Mouse (Mus musculus) lung, embryonic 16.5 days (tissue): ENCODE results near the gene Rpl7l1. TPM values are rescaled to one million over a fixed set of nuclear protein-coding genes. Genes with fewer than 3 reads are reported as not detected.

Experiments
- ATAC-seq: fragments of 200-750 bp; cut with Nextera tagmentation; 2 replicates; pipeline ENCODE4 v1.8.0; 2017; ENCODE audit warnings: low read depth, mild to moderate bottlenecking, moderate library complexity
- H3K27ac ChIP-seq: fragments of 300-500 bp; sonication (generic); 2 replicates; pipeline ENCODE4 v1.5.1; 2014; ENCODE audit warnings: mild to moderate bottlenecking, control low read depth, low read length
- H3K27me3 ChIP-seq: fragments of 300-500 bp; sonication (generic); 2 replicates; pipeline ENCODE4 v1.6.1; 2014; ENCODE audit warnings: low read depth, low read length, mixed read lengths; ENCODE audit not compliant: control insufficient read depth, insufficient read depth
- H3K36me3 ChIP-seq: fragments of 300-500 bp; sonication (generic); 2 replicates; pipeline ENCODE4 v1.6.1; 2014; ENCODE audit warnings: low read length; ENCODE audit not compliant: control insufficient read depth, insufficient read depth
- H3K4me1 ChIP-seq: fragments of 300-500 bp; sonication (generic); replicated peaks from 2 replicates; pipeline ENCODE4 v1.6.1; 2014; ENCODE audit warnings: low read length, mixed read lengths; ENCODE audit not compliant: control insufficient read depth, insufficient read depth
- H3K4me2 ChIP-seq: fragments of 300-500 bp; sonication (generic); 2 replicates; pipeline ENCODE4 v1.6.1; 2014; ENCODE audit warnings: low read depth, low read length, control low read depth
- H3K4me3 ChIP-seq: fragments of 300-500 bp; sonication (generic); 2 replicates; pipeline ENCODE4 v1.5.1; 2014; ENCODE audit warnings: mild to moderate bottlenecking, low read length, control low read depth
- H3K9ac ChIP-seq: fragments of 300-500 bp; sonication (generic); 2 replicates; pipeline ENCODE4 v1.6.1; 2014; ENCODE audit warnings: low read length, control low read depth
- H3K9me3 ChIP-seq: fragments of 300-500 bp; sonication (generic); 2 replicates; pipeline ENCODE4 v1.6.1; 2016; ENCODE audit warnings: low read length; ENCODE audit not compliant: control insufficient read depth
- WGBS: fragments of 180-500 bp; shearing (Covaris S2); extraction: QIAGEN DNeasy Blood & Tissue Kit; methylation state at CpG from one replicate; pipeline ENCODE4 v1.1.7; 2014; 5-methylcytosine and 5-hydroxymethylcytosine counted together
- polyA plus RNA-seq: library from polyadenylated mRNA; unstranded; fragments of >200 nt; fragmentation: Nextera tagmentation; extraction: Ambion mirVana; gene quantifications from 2 replicates; pipeline ENCODE4 v1.2.1, GENCODE M21; 2015

Rpl7l1 gene
- 141 and 154 TPM in 2 replicates for polyA plus RNA-seq

GRCm38 (mm10) chr17:46782341-46783221 lies at the start of gene Rpl7l1:
TSS of gene Rpl7l1 (minus strand) at chr17:46782672.
- peak within 1 kb of the TSS; percentile 89 for H3K27ac ChIP-seq
- H3K9me3 ChIP-seq: no peaks in the 10 kb centered on the region
- peak within 1 kb of the TSS; percentile 74 for H3K4me2 ChIP-seq
- H3K9ac ChIP-seq: peak within 1 kb of the TSS; percentile 82
- under 1% methylated on average over 44 of the region's 44 CpGs for WGBS
- ATAC-seq: peak; percentile 97
- no peaks in the 10 kb centered on the region for H3K27me3 ChIP-seq
- peak within 1 kb of the TSS; percentile 77 for H3K4me3 ChIP-seq
- peaks cover 6% of the 10 kb centered on the region for H3K4me1 ChIP-seq
- peaks cover 30% of the 10 kb centered on the region for H3K36me3 ChIP-seq

GRCm38 (mm10) chr17:46829856-46830535 lies 47.5 kb upstream of the Rpl7l1 start:
- Histone ChIP-seq H3K9me3 (no peaks in the 10 kb centered on the region), H3K4me1 (peaks cover 3% of the 10 kb centered on the region; the same call in 1 of the 2 replicates), H3K4me3 (no peak overlapping the region), H3K36me3 (peaks cover 6% of the 10 kb centered on the region), H3K4me2 (no peak overlapping the region), H3K27me3 (no peaks in the 10 kb centered on the region), H3K9ac (no peak overlapping the region), H3K27ac (no peak overlapping the region)
- no peak for ATAC-seq
- WGBS: 88% methylated on average over 11 of the region's 11 CpGs

- Histone ChIP-seq H3K27me3 (no peaks in the 10 kb centered on the region), H3K4me3 (no peak overlapping the region), H3K9me3 (no peaks in the 10 kb centered on the region), H3K4me2 (no peak overlapping the region), H3K4me1 (peaks cover 3% of the 10 kb centered on the region; the same call in 1 of the 2 replicates), H3K27ac (no peak overlapping the region), H3K36me3 (peaks cover 16% of the 10 kb centered on the region), H3K9ac (no peak overlapping the region)
- no peak for ATAC-seq
- WGBS: 80% methylated on average over 3 of the region's 3 CpGs
These were observed 46.5 kb upstream of the Rpl7l1 start for GRCm38 (mm10) chr17:46828935-46829334.

DNA sequence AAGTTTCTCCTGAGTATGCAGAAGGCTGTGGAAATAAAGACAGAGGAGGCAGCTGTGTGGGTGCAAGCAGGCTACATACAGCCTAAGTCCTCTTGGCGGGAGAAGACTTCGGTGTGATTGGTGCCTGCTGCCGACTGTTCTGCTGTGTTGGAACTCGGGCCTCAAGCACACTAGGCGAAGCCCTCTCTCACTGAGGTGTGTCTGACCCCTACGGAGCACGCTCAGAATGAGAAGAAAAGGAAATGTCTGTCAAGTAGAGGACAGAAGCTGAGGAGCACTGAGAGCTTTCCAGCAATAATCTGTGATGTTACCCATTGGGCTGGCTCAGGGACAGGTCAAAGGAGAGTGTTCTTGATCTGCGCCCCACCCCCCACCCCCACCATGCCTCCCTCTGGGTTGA lies 40.6 kb upstream of the Rpl7l1 start:
- Histone ChIP-seq H3K27ac (no peak overlapping the region), H3K9me3 (no peaks in the 10 kb centered on the region), H3K9ac (no peak overlapping the region), H3K36me3 (peaks cover 25% of the 10 kb centered on the region), H3K4me1 (no peaks in the 10 kb centered on the region), H3K27me3 (no peaks in the 10 kb centered on the region), H3K4me2 (no peak overlapping the region), H3K4me3 (no peak overlapping the region)
- ATAC-seq: no peak
- 93% methylated on average over 8 of the region's 8 CpGs for WGBS

DNA sequence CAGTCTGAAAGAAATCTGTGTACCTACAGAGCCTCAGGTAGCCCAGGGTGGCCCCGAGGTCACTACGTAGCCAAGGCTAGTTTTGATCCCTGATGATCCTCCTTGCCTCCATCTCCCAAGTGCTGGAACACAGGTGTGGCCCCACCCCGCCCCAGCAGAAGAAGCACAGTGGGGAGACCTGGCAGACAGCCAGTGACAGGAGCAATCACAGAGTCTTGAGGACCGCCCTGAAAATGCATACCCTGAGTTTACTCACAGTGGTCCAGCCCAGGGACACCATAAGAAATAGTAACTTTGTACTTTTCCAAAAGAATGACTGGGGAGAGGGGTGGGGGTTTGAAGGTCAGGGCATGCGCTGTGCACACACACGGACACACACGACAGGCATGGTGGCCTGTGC lies 38.2 kb upstream of the Rpl7l1 start:
- ATAC-seq: no peak
- WGBS: 88% methylated on average over 7 of the region's 7 CpGs
- Histone ChIP-seq H3K9ac (no peak overlapping the region), H3K4me3 (no peak overlapping the region), H3K9me3 (no peaks in the 10 kb centered on the region), H3K36me3 (peaks cover 27% of the 10 kb centered on the region), H3K27me3 (no peaks in the 10 kb centered on the region), H3K4me2 (no peak overlapping the region), H3K27ac (no peak overlapping the region), H3K4me1 (no peaks in the 10 kb centered on the region)

DNA sequence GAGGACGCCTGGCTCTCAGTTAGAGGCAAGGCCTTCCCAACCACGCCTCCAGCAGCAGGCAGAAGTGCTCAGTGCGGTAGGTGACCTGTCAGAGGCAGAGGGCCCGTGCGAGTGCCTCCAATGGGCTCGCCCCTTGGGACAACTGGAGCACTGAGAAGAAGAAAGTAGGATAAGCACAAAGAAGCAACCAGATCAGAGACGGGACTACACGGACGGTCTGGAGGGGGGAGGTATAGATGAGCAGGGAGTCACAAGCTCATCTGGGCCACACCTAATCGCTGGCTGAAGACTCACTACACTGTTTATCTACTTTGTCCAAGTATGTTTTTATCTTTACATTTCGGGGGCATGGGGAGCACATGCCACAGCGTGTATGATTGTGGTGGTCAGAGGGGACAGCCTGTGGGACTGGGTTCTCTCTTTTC lies 35.3 kb upstream of the Rpl7l1 start:
- 84% methylated on average over 12 of the region's 12 CpGs for WGBS
- Histone ChIP-seq H3K4me1 (no peaks in the 10 kb centered on the region), H3K27ac (no peak overlapping the region), H3K27me3 (no peaks in the 10 kb centered on the region), H3K4me3 (no peak overlapping the region), H3K4me2 (no peak overlapping the region), H3K9me3 (no peaks in the 10 kb centered on the region), H3K36me3 (0 out of 2 replicates have a peak, but pooled peaks cover 8% of the 10 kb centered on the region), H3K9ac (no peak overlapping the region)
- no peak for ATAC-seq

- no peak for ATAC-seq
- H3K4me3 ChIP-seq: no peak overlapping the region
- no peak overlapping the region for H3K27ac ChIP-seq
- H3K4me2 ChIP-seq: no peak overlapping the region
- 76% methylated on average over 13 of the region's 13 CpGs for WGBS
- H3K36me3 ChIP-seq: peaks cover 10% of the 10 kb centered on the region; the same call in 1 of the 2 replicates
- no peaks in the 10 kb centered on the region for H3K27me3 ChIP-seq
- H3K9me3 ChIP-seq: no peaks in the 10 kb centered on the region
- H3K4me1 ChIP-seq: no peaks in the 10 kb centered on the region
- no peak overlapping the region for H3K9ac ChIP-seq
These were observed 33.8 kb upstream of the Rpl7l1 start for GRCm38 (mm10) chr17:46816306-46816705.

GRCm38 (mm10) chr17:46814497-46814896 lies 32.0 kb upstream of the Rpl7l1 start:
- ATAC-seq: no peak
- Histone ChIP-seq H3K27ac (no peak overlapping the region), H3K4me2 (no peak overlapping the region), H3K27me3 (no peaks in the 10 kb centered on the region), H3K9ac (no peak overlapping the region), H3K4me1 (no peaks in the 10 kb centered on the region), H3K36me3 (peaks cover 7% of the 10 kb centered on the region; the same call in 1 of the 2 replicates), H3K9me3 (no peaks in the 10 kb centered on the region), H3K4me3 (no peak overlapping the region)
- 95% methylated on average over 6 of the region's 6 CpGs for WGBS

- 70% methylated on average over 8 of the region's 8 CpGs for WGBS
These were observed 31.2 kb upstream of the Rpl7l1 start for GRCm38 (mm10) chr17:46813637-46814036.

More at GRCm38 (mm10) chr17:46813637-46814036, 31.2 kb upstream of the Rpl7l1 start:
- Histone ChIP-seq H3K4me2 (no peak overlapping the region), H3K4me3 (no peak overlapping the region), H3K27me3 (no peaks in the 10 kb centered on the region), H3K36me3 (peaks cover 11% of the 10 kb centered on the region; the same call in 1 of the 2 replicates), H3K27ac (no peak overlapping the region), H3K9ac (no peak overlapping the region), H3K4me1 (no peaks in the 10 kb centered on the region), H3K9me3 (no peaks in the 10 kb centered on the region)
- ATAC-seq: no peak
